In genomic region chr1:34560843-34561242, GRCm38 (mm10) we compare ENCODE assay signal across 21 mouse cellular contexts. TPM values are rescaled to one million over a fixed set of nuclear protein-coding genes. Genes with fewer than 3 reads are reported as not detected.
"Had no signal": no experiment of that assay in that cellular context is flagged by ENCODE, and none has a peak within 500 bp of the region (broad histone marks: within the 10 kb centered on the region; RNA-seq: fewer than 3 reads in every experiment).

Prss40 (minus strand) TSS chr1:34560943.

- H3K9me3 ChIP-seq: liver, embryonic 15.5 days; lung, embryonic 15.5 days; megakaryocyte, embryonic 14.5 days; midbrain, embryonic 13.5 days; midbrain, embryonic 15.5 days; neural tube, embryonic 12.5 days; stomach, embryonic 15.5 days had no signal

- H3K36me3 ChIP-seq: liver, embryonic 15.5 days; lung, embryonic 15.5 days; midbrain, embryonic 13.5 days; midbrain, embryonic 15.5 days; neural tube, embryonic 12.5 days; stomach, embryonic 15.5 days had no signal

- H3K4me1 ChIP-seq: liver, embryonic 15.5 days; lung, embryonic 15.5 days; megakaryocyte, embryonic 14.5 days; midbrain, embryonic 13.5 days; midbrain, embryonic 15.5 days; neural tube, embryonic 12.5 days; stomach, embryonic 15.5 days had no signal

- H3K4me3 ChIP-seq: liver, embryonic 15.5 days; lung, embryonic 15.5 days; megakaryocyte, embryonic 14.5 days; midbrain, embryonic 13.5 days; midbrain, embryonic 15.5 days; neural tube, embryonic 12.5 days; stomach, embryonic 15.5 days had no signal

- ATAC-seq: liver, postnatal 0 days; lung, postnatal 0 days; midbrain, embryonic 13.5 days; midbrain, embryonic 15.5 days had no signal

- H3K9ac ChIP-seq: liver, embryonic 15.5 days; liver, postnatal 0 days; lung, embryonic 15.5 days; midbrain, embryonic 13.5 days; midbrain, embryonic 15.5 days; neural tube, embryonic 12.5 days; stomach, embryonic 15.5 days had no signal

- DNase-seq: liver, postnatal 0 days; lung, adult 2 months; lung, postnatal 14 days; lung, postnatal 36 days; right cerebral cortex, postnatal 14 days; thymus, adult 2 months; thymus, postnatal 25 days had no signal

- H3K27me3 ChIP-seq: liver, embryonic 15.5 days; lung, embryonic 15.5 days; midbrain, embryonic 13.5 days; midbrain, embryonic 15.5 days; neural tube, embryonic 12.5 days; stomach, embryonic 15.5 days had no signal

- H3K27ac ChIP-seq: liver, embryonic 15.5 days; lung, embryonic 15.5 days; macrophage; midbrain, embryonic 13.5 days; midbrain, embryonic 15.5 days; neural tube, embryonic 12.5 days; stomach, embryonic 15.5 days; stomach, postnatal 0 days had no signal

RNA-seq across cellular contexts. Expression of gene Prss40, which starts in this region (rescaled TPM):
- total RNA-seq: megakaryocyte progenitor cell, adult 5-6 weeks; midbrain, postnatal 0 days; monocyte, adult 5-6 weeks; neutrophil, adult 5-6 weeks had no signal
